Mouse (Mus musculus): ENCODE data around the gene Atp6v1g2. TPM values are rescaled to one million over a fixed set of nuclear protein-coding genes. Genes with fewer than 3 reads are reported as not detected.

Gene Atp6v1g2
- total and polyA plus RNA-seq, 2 experiments from 2014 or later: 81.4 to 146 TPM

DNA sequence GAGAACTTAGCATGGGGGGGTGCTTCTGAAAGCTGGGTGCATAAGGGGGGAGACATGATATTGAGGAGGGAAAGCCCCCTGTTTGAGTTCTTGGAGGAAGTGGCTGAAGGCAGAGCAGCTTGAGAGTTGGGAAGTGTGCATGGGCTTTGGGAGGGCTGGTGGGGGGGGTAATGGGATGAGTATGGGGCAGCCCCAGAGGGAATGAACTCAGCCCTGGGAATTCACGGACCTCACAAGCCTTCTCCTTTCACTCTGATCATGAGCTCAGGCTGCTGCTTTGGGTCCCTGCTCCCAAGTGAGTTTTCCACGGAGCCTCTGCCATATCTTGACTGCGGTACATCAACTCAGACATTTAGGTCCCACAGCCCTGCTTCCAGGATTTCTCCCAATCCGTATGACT lies 31.0 kb upstream of the Atp6v1g2 start:
- no peak overlapping the region for H3K4me3 ChIP-seq (ENCODE audit: low read depth, low read length)
- no peak for TF ChIP-seq CTCF (IDR thresholded peaks at IDR 0.05; ENCODE audit: low read depth)
- peaks cover 5% of the 10 kb centered on the region for H3K27me3 ChIP-seq (ENCODE audit: insufficient read depth, low read length)
- no peak for DNase-seq
- no peak overlapping the region for H3K4me2 ChIP-seq (ENCODE audit: low read depth)
- no peak overlapping the region for H3K27ac ChIP-seq (ENCODE audit: low read depth, low read length)
- WGBS: 73% methylated on average over 4 of the region's 4 CpGs
- no peaks in the 10 kb centered on the region for H3K4me1 ChIP-seq (ENCODE audit: insufficient read depth)
- no peaks in the 10 kb centered on the region for H3K36me3 ChIP-seq (ENCODE audit: insufficient read depth)
- no peaks in the 10 kb centered on the region for H3K9me3 ChIP-seq (ENCODE audit: low read length)
- ATAC-seq: no peak
- H3K9ac ChIP-seq: no peak overlapping the region

- Histone ChIP-seq H3K27me3 (ENCODE audit: insufficient read depth, low read length) (no peaks in the 10 kb centered on the region), H3K9ac (no peak within 1 kb of the TSS), H3K4me2 (ENCODE audit: low read depth) (no peak within 1 kb of the TSS), H3K9me3 (ENCODE audit: low read length) (no peaks in the 10 kb centered on the region), H3K4me1 (ENCODE audit: insufficient read depth) (no peaks in the 10 kb centered on the region), H3K4me3 (ENCODE audit: low read depth, low read length) (no peak within 1 kb of the TSS), H3K36me3 (ENCODE audit: insufficient read depth) (no peaks in the 10 kb centered on the region), H3K27ac (ENCODE audit: low read depth, low read length) (no peak within 1 kb of the TSS)
- 33% methylated on average over 20 of the region's 20 CpGs for WGBS
- no peak for TF ChIP-seq CTCF (IDR thresholded peaks at IDR 0.05; ENCODE audit: low read depth)
- DNase-seq (no peak), ATAC-seq (no peak)
Measured at GRCm38 (mm10) chr17:35204494-35205379, 28.7 kb upstream of the Atp6v1g2 start, which contains the start of gene Lta. TSS of gene Lta (minus strand) at chr17:35205351.

- Histone ChIP-seq H3K36me3 (ENCODE audit: insufficient read depth) (no peaks in the 10 kb centered on the region), H3K4me1 (ENCODE audit: insufficient read depth) (no peaks in the 10 kb centered on the region), H3K4me2 (ENCODE audit: low read depth) (no peak overlapping the region), H3K27me3 (ENCODE audit: insufficient read depth, low read length) (no peaks in the 10 kb centered on the region), H3K27ac (ENCODE audit: low read depth, low read length) (no peak overlapping the region), H3K9ac (no peak overlapping the region), H3K9me3 (ENCODE audit: low read length) (no peaks in the 10 kb centered on the region), H3K4me3 (ENCODE audit: low read depth, low read length) (no peak overlapping the region)
- TF ChIP-seq CTCF (IDR thresholded peaks at IDR 0.05; ENCODE audit: low read depth): no peak
- 61% methylated on average over 10 of the region's 10 CpGs for whole genome bisulfite sequencing
- ATAC-seq (no peak), DNase-seq (no peak)
Measured at GRCm38 (mm10) chr17:35205380-35205769, 28.1 kb upstream of the Atp6v1g2 start.

DNA sequence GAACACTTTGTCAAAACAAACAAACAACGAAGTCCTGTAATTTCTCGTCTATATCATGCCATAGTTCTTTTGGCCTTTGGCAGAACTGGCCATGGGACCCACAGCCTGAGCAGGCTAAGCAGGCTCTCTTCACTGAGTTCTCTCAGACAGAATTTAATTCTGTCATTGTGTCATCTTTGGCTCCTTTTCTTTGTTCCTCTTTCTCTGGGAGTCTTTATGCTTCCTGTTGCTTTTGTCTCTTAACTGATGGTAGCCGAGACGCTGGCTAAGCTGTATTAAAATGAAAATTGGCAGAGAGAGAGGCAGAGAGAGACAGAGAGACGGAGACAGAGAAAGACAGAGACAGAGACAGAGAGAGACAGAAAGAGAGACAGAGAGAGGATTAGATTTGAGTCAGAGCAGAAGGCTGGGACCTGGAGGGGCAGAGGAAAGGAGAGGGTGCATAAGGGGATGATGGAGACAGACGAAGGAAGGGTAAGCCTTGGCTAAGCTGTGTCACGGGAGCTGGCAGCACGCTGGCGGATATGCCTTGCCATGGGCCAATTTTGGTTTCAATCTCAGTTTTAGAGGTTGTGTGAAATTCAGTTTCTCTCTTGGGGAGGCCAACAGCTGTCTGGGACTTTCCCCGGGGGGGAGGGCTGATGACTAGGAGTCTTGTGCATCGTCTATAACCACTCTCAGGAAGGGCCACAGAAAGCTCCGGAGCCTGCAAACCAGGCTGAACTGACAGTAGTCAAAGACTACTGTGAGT lies 23.5 kb upstream of the Atp6v1g2 start:
- 65% methylated on average over 12 of the region's 12 CpGs for WGBS
- Histone ChIP-seq H3K9me3 (ENCODE audit: low read length) (no peaks in the 10 kb centered on the region), H3K27ac (ENCODE audit: low read depth, low read length) (no peak overlapping the region), H3K36me3 (ENCODE audit: insufficient read depth) (no peaks in the 10 kb centered on the region), H3K27me3 (ENCODE audit: insufficient read depth, low read length) (no peaks in the 10 kb centered on the region), H3K4me1 (ENCODE audit: insufficient read depth) (no peaks in the 10 kb centered on the region), H3K9ac (no peak overlapping the region), H3K4me2 (ENCODE audit: low read depth) (no peak overlapping the region), H3K4me3 (ENCODE audit: low read depth, low read length) (no peak overlapping the region)
- no peak for ATAC-seq
- no peak for DNase-seq
- no peak for TF ChIP-seq CTCF (IDR thresholded peaks at IDR 0.05; ENCODE audit: low read depth)

- Histone ChIP-seq H3K4me2 (ENCODE audit: low read depth) (no peak overlapping the region), H3K27me3 (ENCODE audit: insufficient read depth, low read length) (no peaks in the 10 kb centered on the region), H3K9ac (no peak overlapping the region), H3K4me1 (ENCODE audit: insufficient read depth) (no peaks in the 10 kb centered on the region), H3K36me3 (ENCODE audit: insufficient read depth) (no peaks in the 10 kb centered on the region), H3K9me3 (ENCODE audit: low read length) (no peaks in the 10 kb centered on the region), H3K4me3 (ENCODE audit: low read depth, low read length) (no peak overlapping the region), H3K27ac (ENCODE audit: low read depth, low read length) (no peak overlapping the region)
- ATAC-seq: no peak
- TF ChIP-seq CTCF (IDR thresholded peaks at IDR 0.05; ENCODE audit: low read depth): no peak
- 84% methylated on average over 3 of the region's 3 CpGs for WGBS
- DNase-seq: no peak
Measured at GRCm38 (mm10) chr17:35210593-35210992, 22.9 kb upstream of the Atp6v1g2 start.

- TF ChIP-seq CTCF (IDR thresholded peaks at IDR 0.05; ENCODE audit: low read depth): no peak
- Histone ChIP-seq H3K9ac (no peak overlapping the region), H3K4me1 (ENCODE audit: insufficient read depth) (no peaks in the 10 kb centered on the region), H3K27ac (ENCODE audit: low read depth, low read length) (no peak overlapping the region), H3K36me3 (ENCODE audit: insufficient read depth) (no peaks in the 10 kb centered on the region), H3K27me3 (ENCODE audit: insufficient read depth, low read length) (no peaks in the 10 kb centered on the region), H3K4me3 (ENCODE audit: low read depth, low read length) (no peak overlapping the region), H3K4me2 (ENCODE audit: low read depth) (no peak overlapping the region), H3K9me3 (ENCODE audit: low read length) (no peaks in the 10 kb centered on the region)
- ATAC-seq (no peak), DNase-seq (no peak)
- WGBS: 92% methylated on average over 5 of the region's 5 CpGs
Measured at GRCm38 (mm10) chr17:35213071-35213470, 20.4 kb upstream of the Atp6v1g2 start.
